Mouse (Mus musculus) liver, embryonic 18 days (tissue): ENCODE data around the gene Gm42742. TPM values are rescaled to one million over a fixed set of nuclear protein-coding genes. Genes with fewer than 3 reads are reported as not detected.

Experiments used
- polyA plus RNA-seq: library from polyadenylated mRNA; depleted of rRNA; stranded (reverse); fragments of >200 nt; gene quantifications from 2 replicates; pipeline ENCODE4 v1.2.3, GENCODE M21; 2012; rRNA removed

Gm42742 gene
- polyA plus RNA-seq: 13.2 and 14.1 TPM in 2 replicates

GRCm38 (mm10) chr7:127020901-127021562 lies at the start of gene Gm42742, which contains the start of gene Prrt2:
Gm42742 (minus strand) TSS chr7:127021097.
Prrt2 (minus strand) TSS chr7:127021211.

GRCm38 (mm10) chr7:127041851-127042672 lies 21.2 kb upstream of the Gm42742 start, which contains the start of gene Kif22:
Kif22 (minus strand) TSS chr7:127042471.

DNA sequence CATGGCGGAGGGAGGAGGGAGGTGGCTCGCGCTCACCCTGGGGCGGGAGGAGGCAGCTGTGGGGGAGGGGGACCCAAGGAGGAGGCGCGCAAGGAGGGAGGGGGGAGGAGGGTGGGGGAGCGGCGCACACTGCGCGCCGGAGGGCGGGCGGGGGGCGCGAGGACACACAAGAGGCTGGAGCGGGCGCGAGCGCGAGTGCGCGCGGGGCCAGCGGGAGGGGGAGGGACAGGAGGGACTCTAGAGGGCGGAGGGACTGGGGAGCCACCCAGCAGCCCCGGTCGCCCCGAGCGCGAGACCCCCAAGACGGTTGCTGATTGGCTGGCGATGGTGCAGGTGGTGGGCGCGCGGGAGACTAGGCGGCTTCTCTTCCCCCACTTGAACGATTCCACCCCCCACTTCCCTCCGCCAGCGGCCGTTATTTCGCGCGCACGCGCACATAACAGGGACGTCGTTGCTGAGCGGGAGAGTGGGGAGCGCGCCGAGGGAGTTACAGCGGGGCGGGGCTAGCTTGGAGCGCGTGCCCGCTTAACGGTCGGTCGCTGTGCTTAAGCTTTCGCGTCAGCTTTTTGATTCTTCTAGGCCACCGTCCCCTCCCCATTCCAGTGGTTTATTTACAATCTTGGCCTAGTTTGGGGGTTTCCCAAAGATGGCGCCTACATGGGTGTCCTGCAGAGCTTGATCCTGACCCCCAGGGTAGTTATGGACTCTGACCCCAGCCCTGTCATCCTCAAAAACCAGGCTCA lies 6.3 kb upstream of the Gm42742 start, which contains the start of gene Maz:
Gene Maz, minus strand, starts transcription at position 54 of the 743 bp plus-strand sequence.

GRCm38 (mm10) chr7:127016971-127017949 lies 3.6 kb downstream of the Gm42742 start, which contains the start of gene Pagr1a:
Pagr1a (minus strand) TSS chr7:127017352.

GRCm38 (mm10) chr7:127016481-127016485 lies 4.6 kb downstream of the Gm42742 start, which contains the start of gene Pagr1b:
Pagr1b (minus strand) TSS chr7:127016484.

DNA sequence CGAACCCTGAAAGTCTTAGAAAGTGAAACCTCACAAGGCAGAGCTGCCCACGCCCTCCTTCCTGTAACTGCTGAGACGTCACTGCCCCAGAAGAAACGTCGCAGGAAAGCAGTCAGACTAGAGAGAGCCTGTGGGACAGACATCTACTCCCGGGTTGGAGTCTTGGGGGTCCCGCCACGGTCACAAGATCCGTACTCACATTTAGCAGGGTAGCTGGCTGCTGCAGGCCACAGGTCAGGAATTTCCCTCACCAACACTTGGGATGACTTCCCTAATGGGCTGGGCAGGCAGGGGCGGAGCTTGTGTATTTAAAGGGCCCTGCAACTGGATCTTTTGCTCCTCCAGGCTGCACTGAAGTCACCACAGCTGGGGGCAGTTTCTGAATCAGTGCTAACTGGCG lies 6.6 kb downstream of the Gm42742 start, which contains the start of gene Mvp:
Gene Mvp, minus strand, starts transcription at position 302 of the 400 bp plus-strand sequence.

DNA sequence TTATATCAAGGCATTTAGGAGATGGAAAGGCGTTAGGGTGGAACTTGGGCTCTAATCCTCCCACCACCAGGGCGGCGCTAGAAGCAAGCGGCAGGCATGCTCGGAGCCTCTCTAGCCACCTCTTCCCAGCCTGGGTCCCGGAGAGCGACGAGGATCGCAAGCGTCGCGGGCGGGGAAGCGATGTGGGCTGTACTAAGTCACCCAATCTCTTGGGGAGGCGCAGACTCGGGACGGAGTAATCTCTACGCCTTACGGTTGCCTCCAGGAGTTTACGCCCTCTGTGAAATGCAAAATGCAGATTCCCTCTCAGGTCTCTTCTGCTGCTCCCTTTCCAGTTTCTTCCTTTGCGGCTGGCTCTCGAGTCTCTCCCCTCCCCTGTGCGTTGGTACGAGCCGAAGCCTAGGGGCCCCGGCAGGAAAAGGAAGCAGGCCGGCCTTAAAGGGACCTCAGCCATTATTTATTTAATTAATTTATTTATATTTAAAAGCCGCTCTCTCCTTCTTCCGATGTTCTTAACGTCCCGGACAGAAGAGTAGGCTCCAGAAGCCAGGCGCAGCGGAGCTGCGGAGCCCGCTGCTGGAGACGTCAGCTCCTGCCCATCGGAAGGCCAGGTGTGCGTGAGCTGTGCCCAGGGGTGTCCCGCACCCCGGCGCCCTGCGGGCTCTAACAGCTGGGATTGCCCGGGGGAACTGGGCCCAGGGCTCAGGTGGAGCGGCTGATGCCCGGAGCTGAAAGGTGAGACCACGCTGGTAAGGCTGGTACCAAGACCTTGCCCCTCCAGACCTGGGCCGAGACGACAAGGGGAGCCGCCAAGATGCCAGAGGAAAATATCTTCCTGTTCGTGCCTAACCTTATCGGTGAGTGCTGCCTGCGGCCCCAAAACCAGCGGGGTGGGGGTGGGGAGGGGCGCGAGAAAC lies 44.7 kb downstream of the Gm42742 start, which contains the start of gene Cdiptos:
Gene Cdiptos, minus strand, starts transcription at position 149 of the 917 bp plus-strand sequence.

DNA sequence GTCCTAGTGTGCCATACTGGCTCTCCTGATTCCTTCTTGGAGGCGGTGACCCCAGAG lies 45.2 kb downstream of the Gm42742 start, which contains the start of gene Cdipt:
Gene Cdipt, plus strand, starts transcription at position 22 of the 57 bp plus-strand sequence.

Other genes with a start within 250 kb of the Gm42742 start
- 84.2 and 96.1 TPM in 2 replicates for gene Ypel3, start 244.1 kb downstream of the Gm42742 start, polyA plus RNA-seq
- gene Tbx6, start 239.6 kb downstream of the Gm42742 start, polyA plus RNA-seq: 1.6 TPM in 2 replicates
- 70.6 and 72.5 TPM in 2 replicates for gene Ppp4c, start 228.6 kb downstream of the Gm42742 start, polyA plus RNA-seq
- gene Fam57b, start 223.4 kb downstream of the Gm42742 start, polyA plus RNA-seq: 0.75 and 1.6 TPM in 2 replicates
- not detected in 2 replicates for gene 4930451I11Rik, start 189.5 kb downstream of the Gm42742 start, polyA plus RNA-seq
- 0.04 TPM in 1 of 2 replicates, not detected in the other for gene Doc2a, start 173.7 kb downstream of the Gm42742 start, polyA plus RNA-seq
- 17.7 and 24.2 TPM in 2 replicates for gene Hirip3, start 159.1 kb downstream of the Gm42742 start, polyA plus RNA-seq
- 14.5 and 14.8 TPM in 2 replicates for gene Ino80e, start 158.7 kb downstream of the Gm42742 start, polyA plus RNA-seq
- gene Taok2, start 136.4 kb downstream of the Gm42742 start, polyA plus RNA-seq: 18.4 and 21.2 TPM in 2 replicates
- 28.3 and 30.3 TPM in 2 replicates for gene Tmem219, start 98.2 kb downstream of the Gm42742 start, polyA plus RNA-seq
- gene Kctd13, start 92.2 kb downstream of the Gm42742 start, polyA plus RNA-seq: 3.4 and 4.0 TPM in 2 replicates
- gene Asphd1, start 71.5 kb downstream of the Gm42742 start, polyA plus RNA-seq: 0.02 TPM in 1 of 2 replicates, not detected in the other
- 0.23 and 0.40 TPM in 2 replicates for gene Sez6l2, start 70.5 kb downstream of the Gm42742 start, polyA plus RNA-seq
- gene Cdipt, start 45.2 kb downstream of the Gm42742 start, polyA plus RNA-seq: 38.9 and 41.3 TPM in 2 replicates
- 0.34 and 0.47 TPM in 2 replicates for gene Cdiptos, start 45.0 kb downstream of the Gm42742 start, polyA plus RNA-seq
- 7.8 and 7.9 TPM in 2 replicates for gene Mvp, start 6.5 kb downstream of the Gm42742 start, polyA plus RNA-seq
- 0.34 and 0.50 TPM in 2 replicates for gene Pagr1b, start 4.6 kb downstream of the Gm42742 start, polyA plus RNA-seq
- gene Pagr1a, start 3.7 kb downstream of the Gm42742 start, polyA plus RNA-seq: 4.9 and 5.2 TPM in 2 replicates
- gene Prrt2, start 114 bp upstream of the Gm42742 start, polyA plus RNA-seq: 0.04 and 0.45 TPM in 2 replicates
- 55.9 and 64.1 TPM in 2 replicates for gene Maz, start 5.9 kb upstream of the Gm42742 start, polyA plus RNA-seq
- gene Kif22, start 21.4 kb upstream of the Gm42742 start, polyA plus RNA-seq: 28.1 and 30.9 TPM in 2 replicates
- gene Zg16, start 66.2 kb upstream of the Gm42742 start, polyA plus RNA-seq: 0.16 and 0.40 TPM in 2 replicates
- 7.9 and 8.3 TPM in 2 replicates for gene AI467606, start 70.3 kb upstream of the Gm42742 start, polyA plus RNA-seq
- 117 and 124 TPM in 2 replicates for gene Qprt, start 101.1 kb upstream of the Gm42742 start, polyA plus RNA-seq
- gene Spn, start 116.7 kb upstream of the Gm42742 start, polyA plus RNA-seq: 6.8 and 8.5 TPM in 2 replicates
- gene Cd2bp2, start 175.0 kb upstream of the Gm42742 start, polyA plus RNA-seq: 20.8 and 22.2 TPM in 2 replicates
- 11.9 and 12.6 TPM in 2 replicates for gene Tbc1d10b, start 187.4 kb upstream of the Gm42742 start, polyA plus RNA-seq
- gene Mylpf, start 187.8 kb upstream of the Gm42742 start, polyA plus RNA-seq: 8.3 and 12.1 TPM in 2 replicates
- gene Zfp553, start 212.0 kb upstream of the Gm42742 start, polyA plus RNA-seq: 2.8 and 2.9 TPM in 2 replicates
- gene Sept1, start 212.0 kb upstream of the Gm42742 start, polyA plus RNA-seq: 21.1 and 21.7 TPM in 2 replicates
- 20.6 and 24.9 TPM in 2 replicates for gene Zfp771, start 223.2 kb upstream of the Gm42742 start, polyA plus RNA-seq
- 52.9 and 73.0 TPM in 2 replicates for gene Dctpp1, start 239.6 kb upstream of the Gm42742 start, polyA plus RNA-seq